Mouse (Mus musculus) hindbrain, embryonic 14.5 days (tissue): ENCODE data around the gene Fntb. TPM values are rescaled to one million over a fixed set of nuclear protein-coding genes. Genes with fewer than 3 reads are reported as not detected.

Experiments used
- ATAC-seq: fragments of 200-750 bp; cut with Nextera tagmentation; 2 replicates; pipeline ENCODE4 v1.8.0; 2017; ENCODE audit warnings: moderate number of reproducible peaks, mild to moderate bottlenecking, moderate TSS enrichment, moderate library complexity; ENCODE audit not compliant: low FRiP score
- DNase-seq: peaks from one replicate; pipeline ENCODE4 v3.0.0-alpha.2; 2015; ENCODE audit warnings: low spot score
- H3K27ac ChIP-seq: fragments of 300-500 bp; sonication (generic); 2 replicates; pipeline ENCODE4 v1.5.1; 2014; ENCODE audit warnings: mild to moderate bottlenecking, moderate library complexity
- H3K27me3 ChIP-seq: fragments of 300-500 bp; sonication (generic); 2 replicates; pipeline ENCODE4 v1.6.1; 2014; ENCODE audit warnings: mild to moderate bottlenecking, low read length, mixed read lengths; ENCODE audit not compliant: control insufficient read depth, insufficient read depth
- H3K36me3 ChIP-seq: fragments of 300-500 bp; sonication (generic); replicated peaks from 2 replicates; pipeline ENCODE4 v1.6.1; 2014; ENCODE audit not compliant: control insufficient read depth, insufficient read depth
- H3K4me1 ChIP-seq: fragments of 300-500 bp; sonication (generic); replicated peaks from 2 replicates; pipeline ENCODE4 v1.6.1; 2014; ENCODE audit warnings: antibody characterized with exemption, low read length, mixed read lengths; ENCODE audit not compliant: control insufficient read depth, insufficient read depth
- H3K4me2 ChIP-seq: fragments of 300-500 bp; sonication (generic); replicated peaks from 2 replicates; pipeline ENCODE4 v1.6.1; 2014; ENCODE audit warnings: mild to moderate bottlenecking, moderate library complexity
- H3K4me3 ChIP-seq: fragments of 300-500 bp; sonication (generic); replicated peaks from 2 replicates; pipeline ENCODE4 v1.5.1; 2014; ENCODE audit warnings: mild to moderate bottlenecking, low read length
- H3K9ac ChIP-seq: fragments of 300-500 bp; sonication (generic); 2 replicates; pipeline ENCODE4 v1.6.1; 2014
- H3K9me3 ChIP-seq: fragments of 300-500 bp; sonication (generic); 2 replicates; pipeline ENCODE4 v1.6.1; 2016; ENCODE audit warnings: low read length; ENCODE audit not compliant: control insufficient read depth
- WGBS: fragments of 180-500 bp; shearing (Covaris S2); extraction: QIAGEN DNeasy Blood & Tissue Kit; methylation state at CpG from one replicate; pipeline ENCODE4 v1.1.7; 2014; 5-methylcytosine and 5-hydroxymethylcytosine counted together
- polyA plus RNA-seq: library from polyadenylated mRNA; unstranded; fragments of >200 nt; fragmentation: Nextera tagmentation; extraction: Ambion mirVana; gene quantifications from 2 replicates; pipeline ENCODE4 v1.2.1, GENCODE M21; 2014

The Fntb gene
- polyA plus RNA-seq, 1 experiment from 2014 or later = 40.4 TPM

GRCm38 (mm10) chr12:76930177-76930576, 164.8 kb downstream of the Fntb start:
- no peaks in the 10 kb centered on the region for H3K27me3 ChIP-seq
- H3K9me3 ChIP-seq = no peaks in the 10 kb centered on the region
- no peak overlapping the region for H3K4me3 ChIP-seq
- peaks cover 9% of the 10 kb centered on the region for H3K36me3 ChIP-seq
- H3K4me1 ChIP-seq = 0 out of 2 replicates have a peak, but pooled peaks cover 3% of the 10 kb centered on the region
- WGBS = 71% methylated on average over 6 of the region's 6 CpGs
- no peak for ATAC-seq
- no peak for DNase-seq
- H3K4me2 ChIP-seq = no peak overlapping the region
- H3K9ac ChIP-seq = no peak overlapping the region
- no peak overlapping the region for H3K27ac ChIP-seq

- ATAC-seq (no peak), DNase-seq (no peak)
- Histone ChIP-seq H3K27ac (peak overlapping the region; percentile 20; the same call in 1 of the 2 replicates), H3K9ac (no peak overlapping the region), H3K36me3 (peaks cover 27% of the 10 kb centered on the region), H3K4me2 (no peak overlapping the region), H3K9me3 (no peaks in the 10 kb centered on the region), H3K27me3 (no peaks in the 10 kb centered on the region), H3K4me1 (0 out of 2 replicates have a peak, but pooled peaks cover 3% of the 10 kb centered on the region), H3K4me3 (no peak overlapping the region)
- 80% methylated on average over 14 of the region's 14 CpGs for WGBS
These were observed 166.6 kb downstream of the Fntb start for GRCm38 (mm10) chr12:76931739-76932687.

GRCm38 (mm10) chr12:76932688-76933060, 167.3 kb downstream of the Fntb start:
- Histone ChIP-seq H3K4me2 (no peak overlapping the region), H3K4me1 (0 out of 2 replicates have a peak, but pooled peaks cover 3% of the 10 kb centered on the region), H3K9me3 (no peaks in the 10 kb centered on the region), H3K27ac (no peak overlapping the region), H3K4me3 (no peak overlapping the region), H3K36me3 (peaks cover 34% of the 10 kb centered on the region), H3K9ac (no peak overlapping the region), H3K27me3 (no peaks in the 10 kb centered on the region)
- 86% methylated on average over 6 of the region's 6 CpGs for WGBS
- ATAC-seq = no peak
- no peak for DNase-seq

- Histone ChIP-seq H3K27ac (no peak overlapping the region), H3K4me1 (0 out of 2 replicates have a peak, but pooled peaks cover 3% of the 10 kb centered on the region), H3K4me2 (no peak overlapping the region), H3K27me3 (no peaks in the 10 kb centered on the region), H3K9ac (no peak overlapping the region), H3K9me3 (no peaks in the 10 kb centered on the region), H3K36me3 (peaks cover 51% of the 10 kb centered on the region), H3K4me3 (no peak overlapping the region)
- 96% methylated on average over 3 of the region's 3 CpGs for WGBS
- DNase-seq = no peak
- ATAC-seq = no peak
These were observed 169.0 kb downstream of the Fntb start for GRCm38 (mm10) chr12:76934438-76934837.

DNA sequence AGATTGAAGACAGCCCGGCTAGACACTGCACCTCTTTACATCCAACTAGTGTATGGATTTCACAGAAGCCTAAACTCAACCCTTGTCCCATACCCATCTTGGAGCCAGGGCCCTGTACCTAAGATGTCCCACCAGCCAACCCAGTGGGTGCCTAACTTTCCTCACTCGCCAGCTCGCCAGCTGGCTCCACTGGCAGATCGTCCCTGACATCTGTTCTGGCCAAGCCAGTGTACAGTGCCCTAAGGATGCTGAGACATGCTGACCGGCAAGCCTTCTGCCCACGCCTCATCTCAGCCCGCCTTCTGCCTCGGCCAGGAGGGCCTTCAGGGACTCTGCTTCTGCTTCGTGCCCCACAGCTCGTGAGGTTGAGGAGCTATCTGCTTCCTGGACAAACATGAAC, 170.8 kb downstream of the Fntb start:
- H3K4me3 ChIP-seq = no peak overlapping the region
- no peak for ATAC-seq
- H3K4me1 ChIP-seq = 0 out of 2 replicates have a peak, but pooled peaks cover 3% of the 10 kb centered on the region
- no peak overlapping the region for H3K9ac ChIP-seq
- peaks cover 69% of the 10 kb centered on the region for H3K36me3 ChIP-seq
- H3K9me3 ChIP-seq = no peaks in the 10 kb centered on the region
- H3K27ac ChIP-seq = no peak overlapping the region
- H3K4me2 ChIP-seq = no peak overlapping the region
- no peaks in the 10 kb centered on the region for H3K27me3 ChIP-seq
- 91% methylated on average over 10 of the region's 10 CpGs for WGBS
- no peak for DNase-seq

DNA sequence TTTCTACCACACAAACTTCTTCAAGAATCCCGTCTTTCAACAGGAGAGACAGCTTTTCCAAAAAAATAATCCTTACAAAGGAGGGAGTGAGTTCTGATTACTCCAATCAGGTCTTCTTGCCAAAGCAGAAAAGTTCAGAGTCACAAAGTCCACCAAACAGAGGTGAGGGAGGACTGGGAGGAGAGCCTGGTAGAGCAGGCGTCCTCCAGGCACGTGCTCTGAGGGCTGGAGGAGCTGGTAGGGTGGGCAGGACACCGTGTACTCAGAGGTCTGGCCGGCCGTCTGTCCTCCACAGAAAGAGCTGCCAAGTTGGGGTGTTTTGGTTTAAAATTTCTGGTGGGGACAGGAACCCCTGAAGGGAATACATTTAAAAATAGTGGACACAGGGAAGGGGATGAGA, 172.6 kb downstream of the Fntb start:
- no peak for ATAC-seq
- Histone ChIP-seq H3K27me3 (no peaks in the 10 kb centered on the region), H3K9ac (no peak overlapping the region), H3K4me3 (no peak overlapping the region), H3K27ac (no peak overlapping the region), H3K9me3 (no peaks in the 10 kb centered on the region), H3K36me3 (peaks cover 87% of the 10 kb centered on the region), H3K4me2 (no peak overlapping the region), H3K4me1 (no peaks in the 10 kb centered on the region)
- 95% methylated on average over 6 of the region's 6 CpGs for WGBS
- DNase-seq = no peak

DNA sequence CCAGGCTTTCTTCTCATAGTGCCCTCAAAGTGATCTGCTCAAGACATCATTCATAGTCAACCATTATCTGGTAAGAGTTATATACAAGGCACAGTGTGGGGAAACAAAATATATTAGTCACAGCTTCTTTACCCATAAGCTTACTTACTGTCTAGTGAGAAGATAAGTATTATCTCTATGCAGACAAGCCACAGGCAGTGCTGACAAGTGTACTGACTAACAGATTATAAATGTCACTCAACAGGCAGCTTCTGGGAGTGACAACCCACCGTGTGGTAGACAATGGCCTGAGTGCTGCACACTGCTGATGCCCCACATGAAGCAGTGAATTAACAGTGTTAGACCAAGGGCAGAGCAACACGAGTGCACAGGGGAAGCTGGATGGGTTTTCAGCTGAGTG, 176.1 kb downstream of the Fntb start:
- no peak for DNase-seq
- 62% methylated on average over 2 of the region's 2 CpGs for WGBS

DNA sequence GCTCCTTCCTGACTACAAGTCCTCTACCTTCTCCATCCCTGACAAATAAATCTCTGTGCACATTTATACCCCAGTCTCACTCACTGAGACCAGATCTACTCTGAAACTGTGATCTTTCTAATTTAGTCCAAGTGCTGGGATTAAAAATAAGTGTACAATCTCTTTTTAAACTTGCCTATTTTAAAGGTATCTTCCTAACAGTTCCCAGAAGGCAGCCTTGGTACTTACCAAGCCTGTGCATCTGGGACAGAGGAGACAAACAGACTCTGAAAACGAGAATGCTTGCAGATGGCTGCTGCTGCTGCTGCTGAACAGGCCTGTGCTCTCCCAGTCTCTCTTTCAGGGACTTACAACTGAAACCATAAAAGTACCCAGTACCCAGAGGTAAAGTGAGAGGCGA, 177.1 kb downstream of the Fntb start:
- no peak overlapping the region for H3K9ac ChIP-seq
- WGBS = 91% methylated on average over 2 of the region's 2 CpGs
- H3K4me2 ChIP-seq = no peak overlapping the region
- ATAC-seq = no peak
- H3K9me3 ChIP-seq = no peaks in the 10 kb centered on the region
- peaks cover 99% of the 10 kb centered on the region for H3K36me3 ChIP-seq
- no peaks in the 10 kb centered on the region for H3K27me3 ChIP-seq
- H3K4me1 ChIP-seq = no peaks in the 10 kb centered on the region
- no peak overlapping the region for H3K4me3 ChIP-seq
- no peak overlapping the region for H3K27ac ChIP-seq
- DNase-seq = no peak

More for the DNA sequence above, 176.1 kb downstream of the Fntb start:
- no peaks in the 10 kb centered on the region for H3K4me1 ChIP-seq
- H3K27me3 ChIP-seq = no peaks in the 10 kb centered on the region
- ATAC-seq = no peak
- no peaks in the 10 kb centered on the region for H3K9me3 ChIP-seq
- no peak overlapping the region for H3K4me2 ChIP-seq
- H3K27ac ChIP-seq = no peak overlapping the region
- no peak overlapping the region for H3K9ac ChIP-seq
- H3K36me3 ChIP-seq = peaks cover 100% of the 10 kb centered on the region
- H3K4me3 ChIP-seq = no peak overlapping the region

GRCm38 (mm10) chr12:76943046-76943445, 177.7 kb downstream of the Fntb start:
- ATAC-seq = no peak
- Histone ChIP-seq H3K4me3 (no peak overlapping the region), H3K4me2 (no peak overlapping the region), H3K4me1 (no peaks in the 10 kb centered on the region), H3K9me3 (no peaks in the 10 kb centered on the region), H3K27ac (no peak overlapping the region), H3K36me3 (peaks cover 99% of the 10 kb centered on the region), H3K27me3 (no peaks in the 10 kb centered on the region), H3K9ac (no peak overlapping the region)
- 85% methylated on average over 3 of the region's 3 CpGs for WGBS
- no peak for DNase-seq
